Mouse (Mus musculus) liver, embryonic 18 days (tissue): ENCODE data around the gene Rnf41. TPM values are rescaled to one million over a fixed set of nuclear protein-coding genes. Genes with fewer than 3 reads are reported as not detected.

ENCODE experiments used
- polyA plus RNA-seq: library from polyadenylated mRNA; depleted of rRNA; stranded (reverse); fragments of >200 nt; gene quantifications from 2 replicates; pipeline ENCODE4 v1.2.3, GENCODE M21; 2012; rRNA removed

Gene Rnf41
- polyA plus RNA-seq, result 7.0 and 8.3 TPM in 2 replicates

GRCm38 (mm10) chr10:128411211-128412054 lies at the start of gene Rnf41, which contains the start of gene Nabp2:
Gene Rnf41 (plus strand): TSS chr10:128411657.
Gene Nabp2 (minus strand): TSS chr10:128411492.

GRCm38 (mm10) chr10:128368402-128369217 lies 42.8 kb upstream of the Rnf41 start, which contains the start of gene Coq10a:
Gene Coq10a (minus strand): TSS chr10:128368997.

GRCm38 (mm10) chr10:128376455-128377211 lies 34.8 kb upstream of the Rnf41 start, which contains the start of gene Ankrd52:
Gene Ankrd52 (plus strand): TSS chr10:128377115.

DNA sequence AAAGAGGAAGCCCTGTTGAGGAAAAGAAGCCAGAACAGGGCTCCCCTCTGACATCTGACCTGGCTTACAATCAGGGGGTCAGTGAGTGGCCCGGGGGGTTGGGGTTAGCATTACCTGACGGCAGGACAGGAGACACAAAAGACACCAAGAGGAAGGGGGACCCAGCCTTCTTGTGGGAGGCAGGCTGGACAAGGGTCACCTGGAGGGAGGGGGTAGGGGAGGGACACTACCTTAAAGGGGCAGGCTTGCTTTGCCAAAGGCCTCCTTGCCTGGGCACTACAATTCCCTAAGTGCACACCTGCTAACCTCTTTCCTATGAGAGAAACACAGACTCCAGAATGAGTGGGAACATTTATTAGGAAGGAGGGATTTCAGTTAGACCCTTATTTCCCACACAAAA lies 10.4 kb upstream of the Rnf41 start, which contains the start of gene Slc39a5:
Slc39a5 (minus strand) TSS at position 174 of the 400 bp plus-strand sequence.

DNA sequence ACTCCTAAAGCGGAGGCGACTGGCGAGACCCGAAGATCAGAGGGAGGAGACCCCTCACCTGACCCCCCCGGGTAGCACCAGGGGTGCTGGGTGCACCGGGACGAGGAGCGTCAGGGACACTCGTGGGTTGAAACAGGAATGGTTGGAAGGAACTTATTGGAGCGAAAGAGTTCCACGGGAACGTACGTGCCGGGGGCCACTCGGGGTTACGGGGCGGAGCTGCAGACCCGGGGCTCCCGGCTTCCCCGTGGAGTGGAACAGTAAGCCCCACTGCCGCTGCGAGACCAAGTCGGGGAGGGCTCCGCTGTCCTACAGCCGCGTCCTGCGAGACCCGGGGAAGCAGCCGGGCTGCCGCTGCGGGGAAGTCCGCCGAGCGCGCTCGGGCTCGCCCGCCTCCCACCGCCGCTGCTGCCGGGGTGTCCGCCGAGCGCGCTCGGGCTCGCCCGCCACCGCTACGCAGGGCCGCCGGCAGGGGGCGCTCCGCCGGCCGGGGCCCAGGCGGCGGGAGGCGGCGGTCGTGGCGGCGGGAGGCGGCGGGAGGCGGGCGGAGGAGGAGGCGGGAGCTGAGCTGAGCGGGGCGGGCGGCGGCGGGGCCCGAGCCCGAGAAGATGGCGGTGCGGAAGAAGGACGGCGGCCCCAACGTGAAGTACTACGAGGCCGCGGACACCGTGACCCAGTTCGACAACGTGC lies 47.4 kb downstream of the Rnf41 start, which contains the start of gene Smarcc2:
Smarcc2 (plus strand) TSS at position 530 of the 690 bp plus-strand sequence.

Other genes starting within 250 kb of the Rnf41 start
- 13.5 and 14.2 TPM in 2 replicates for gene Rbms2, start 231.4 kb upstream of the Rnf41 start, polyA plus RNA-seq
- 50.2 and 50.4 TPM in 2 replicates for gene Gls2, start 217.2 kb upstream of the Rnf41 start, polyA plus RNA-seq
- gene Spryd4, start 199.8 kb upstream of the Rnf41 start, polyA plus RNA-seq, result 34.1 and 34.9 TPM in 2 replicates
- gene Mip, start 185.8 kb upstream of the Rnf41 start, polyA plus RNA-seq, result 0.01 TPM in 1 of 2 replicates, not detected in the other
- 6.6 and 6.7 TPM in 2 replicates for gene Timeless, start 179.6 kb upstream of the Rnf41 start, polyA plus RNA-seq
- 13.0 and 18.7 TPM in 2 replicates for gene Apon, start 157.6 kb upstream of the Rnf41 start, polyA plus RNA-seq
- 813 and 951 TPM in 2 replicates for gene Apof, start 143.0 kb upstream of the Rnf41 start, polyA plus RNA-seq
- 20.6 and 23.1 TPM in 2 replicates for gene Stat2, start 141.1 kb upstream of the Rnf41 start, polyA plus RNA-seq
- 0.03 and 0.06 TPM in 2 replicates for gene Il23a, start 112.9 kb upstream of the Rnf41 start, polyA plus RNA-seq
- 13.6 and 15.8 TPM in 2 replicates for gene Pan2, start 108.3 kb upstream of the Rnf41 start, polyA plus RNA-seq
- 57.3 and 69.2 TPM in 2 replicates for gene Cnpy2, start 89.2 kb upstream of the Rnf41 start, polyA plus RNA-seq
- 59.5 and 64.0 TPM in 2 replicates for gene Cs, start 73.9 kb upstream of the Rnf41 start, polyA plus RNA-seq
- gene Coq10a, start 42.7 kb upstream of the Rnf41 start, polyA plus RNA-seq, result 10.3 and 10.8 TPM in 2 replicates
- 4.4 and 6.2 TPM in 2 replicates for gene Ankrd52, start 34.5 kb upstream of the Rnf41 start, polyA plus RNA-seq
- gene Slc39a5, start 10.4 kb upstream of the Rnf41 start, polyA plus RNA-seq, result 99.5 and 112 TPM in 2 replicates
- 16.8 and 18.7 TPM in 2 replicates for gene Nabp2, start 165 bp upstream of the Rnf41 start, polyA plus RNA-seq
- gene Smarcc2, start 47.6 kb downstream of the Rnf41 start, polyA plus RNA-seq, result 25.6 and 31.2 TPM in 2 replicates
- gene Myl6, start 82.5 kb downstream of the Rnf41 start, polyA plus RNA-seq, result 627 and 720 TPM in 2 replicates
- gene Myl6b, start 87.0 kb downstream of the Rnf41 start, polyA plus RNA-seq, result 0.53 and 0.67 TPM in 2 replicates
- 10.8 and 12.1 TPM in 2 replicates for gene Esyt1, start 114.2 kb downstream of the Rnf41 start, polyA plus RNA-seq
- 4.0 and 4.5 TPM in 2 replicates for gene Zc3h10, start 136.1 kb downstream of the Rnf41 start, polyA plus RNA-seq
- gene Rpl41, start 137.6 kb downstream of the Rnf41 start, polyA plus RNA-seq, result 1,648 and 2,151 TPM in 2 replicates
- 67.0 and 72.0 TPM in 2 replicates for gene Pa2g4, start 154.3 kb downstream of the Rnf41 start, polyA plus RNA-seq
- 7.5 and 8.2 TPM in 2 replicates for gene Erbb3, start 178.0 kb downstream of the Rnf41 start, polyA plus RNA-seq
- 667 and 775 TPM in 2 replicates for gene Rps26, start 215.1 kb downstream of the Rnf41 start, polyA plus RNA-seq
- 0.72 and 1.2 TPM in 2 replicates for gene Ikzf4, start 234.3 kb downstream of the Rnf41 start, polyA plus RNA-seq